Mouse (Mus musculus) cerebellum, postnatal 14 days (tissue): Measurements from ENCODE around the gene Perm1.

Experiments
- DNase-seq, 2 experiments: peaks; one replicate each; pipeline ENCODE4 v3.0.0; 2021; ENCODE audit warnings: mixed read lengths in 2 of 2

Gene Perm1

DNA sequence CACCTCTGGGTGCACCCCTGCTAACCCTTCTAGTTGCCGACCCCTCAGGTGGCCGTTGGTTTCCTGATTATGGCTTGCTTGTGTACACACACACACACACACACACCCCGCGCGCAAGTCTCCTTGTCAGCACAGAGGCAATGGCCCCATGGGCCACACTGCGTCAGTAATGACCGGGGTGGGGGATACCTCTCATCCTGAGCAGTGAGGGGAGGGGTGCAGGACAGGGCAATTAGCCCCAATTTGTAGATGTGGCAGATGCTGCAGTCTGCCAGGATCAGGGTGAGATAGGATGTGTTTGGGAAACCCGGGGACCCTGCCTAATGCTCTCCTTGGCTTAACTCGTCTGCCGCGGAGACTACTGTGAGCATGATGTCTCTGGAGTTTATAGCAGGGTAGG lies 33.9 kb downstream of the Perm1 start:
- DNase-seq: no peak

DNA sequence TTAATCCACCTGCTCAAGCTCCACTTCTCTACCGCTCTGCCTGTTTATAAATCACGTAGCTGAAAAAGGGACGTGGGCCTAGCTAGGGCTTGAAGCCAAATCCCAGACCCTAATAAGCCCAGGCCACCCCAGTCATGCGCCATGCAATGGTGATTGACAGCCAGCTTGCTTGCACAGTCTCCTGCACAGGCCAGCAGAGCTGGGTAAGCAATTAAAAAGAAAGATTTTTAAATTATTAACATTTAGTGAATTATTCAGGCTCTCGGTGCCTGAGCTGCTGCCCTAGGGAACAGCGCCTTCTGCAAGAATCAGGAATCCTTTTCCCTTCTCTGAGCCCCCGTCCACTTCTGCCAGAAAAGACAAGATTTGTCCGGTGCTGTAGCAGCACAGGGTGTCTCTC lies 35.4 kb downstream of the Perm1 start:
- no peak for DNase-seq

- DNase-seq: no peak
These were observed 36.5 kb downstream of the Perm1 start for GRCm38 (mm10) chr4:156252140-156252539.

- DNase-seq: no peak
These were observed 37.0 kb downstream of the Perm1 start for GRCm38 (mm10) chr4:156252619-156253018.

- no peak for DNase-seq
These were observed 37.4 kb downstream of the Perm1 start for GRCm38 (mm10) chr4:156253043-156253442.

- DNase-seq: peak in 1 of 2 experiments; percentile 17
These were observed 38.9 kb downstream of the Perm1 start for GRCm38 (mm10) chr4:156254361-156255077.

- DNase-seq: no peak
These were observed 39.6 kb downstream of the Perm1 start, which contains the start of gene Samd11 for GRCm38 (mm10) chr4:156255078-156255839. Gene Samd11 (minus strand): TSS chr4:156255657.
